Mouse (Mus musculus) hematopoietic multipotent progenitor cell, adult 10-12 weeks (in vitro differentiated cells): ENCODE results near the gene Mrps18c. TPM values are rescaled to one million over a fixed set of nuclear protein-coding genes. Genes with fewer than 3 reads are reported as not detected.

Experiments
- polyA plus RNA-seq: library from polyadenylated mRNA; stranded (reverse); fragments of >175 nt; gene quantifications from 2 replicates; pipeline ENCODE4 v1.2.3, GENCODE M21; 2012; ENCODE audit warnings: low replicate concordance

Mrps18c gene
- polyA plus RNA-seq, result 1.5 and 9.7 TPM in 2 replicates

GRCm38 (mm10) chr5:100798165-100798860 lies at the start of gene Mrps18c, which contains the start of gene Helq:
Mrps18c (plus strand) TSS chr5:100798627.
Helq (minus strand) TSS chr5:100798598.

GRCm38 (mm10) chr5:100820483-100821184 lies 22.2 kb downstream of the Mrps18c start, which contains the start of gene Abraxas1:
Abraxas1 (minus strand) TSS chr5:100820965.

GRCm38 (mm10) chr5:100845485-100845847 lies 47.0 kb downstream of the Mrps18c start, which contains the start of gene Gpat3:
Gpat3 (plus strand) TSS chr5:100845713.

Other genes with a start within 250 kb of the Mrps18c start
- 17.3 and 21.0 TPM in 2 replicates for gene Plac8, start 226.4 kb upstream of the Mrps18c start, polyA plus RNA-seq
- 42.3 and 87.3 TPM in 2 replicates for gene Coq2, start 123.5 kb upstream of the Mrps18c start, polyA plus RNA-seq
- 13.8 and 54.5 TPM in 2 replicates for gene Hpse, start 78.9 kb upstream of the Mrps18c start, polyA plus RNA-seq
- gene Helq, start within 50 bp of the Mrps18c start, polyA plus RNA-seq, result 12.8 and 22.5 TPM in 2 replicates
- 4.3 and 9.1 TPM in 2 replicates for gene Abraxas1, start 22.3 kb downstream of the Mrps18c start, polyA plus RNA-seq
- 1.0 and 2.7 TPM in 2 replicates for gene Gpat3, start 47.1 kb downstream of the Mrps18c start, polyA plus RNA-seq